28 mouse cellular contexts compared by ENCODE assay signal in genomic region chr8:112049984-112050383, GRCm38 (mm10). TPM values are rescaled to one million over a fixed set of nuclear protein-coding genes. Genes with fewer than 3 reads are reported as not detected.
DNase-seq lines count a peak whose midpoint lies in the region; ATAC-seq and TF ChIP-seq lines count a peak whose summit lies in the region.
"Had no signal": no experiment of that assay in that cellular context is flagged by ENCODE, and none has a peak within 500 bp of the region (broad histone marks: within the 10 kb centered on the region; RNA-seq: fewer than 3 reads in every experiment).

No protein-coding gene starts in this region.

- 0 out of 2 replicates have a peak, but pooled peaks have one; percentile 8 for TF ChIP-seq CTCF in heart, adult 2 months (IDR thresholded peaks at IDR 0.05)
- TF ChIP-seq CTCF in liver, postnatal 0 days (IDR thresholded peaks at IDR 0.05; ENCODE audit: low read depth) = peak; percentile 26
- peak; percentile 42 for TF ChIP-seq CTCF in Patski (IDR thresholded peaks at IDR 0.05)

- H3K9me3 ChIP-seq in liver, postnatal 0 days (ENCODE audit: low read length) = no peaks in the 10 kb centered on the region
- H3K9me3 ChIP-seq in liver, embryonic 12.5 days (replicated peaks) = no peaks in the 10 kb centered on the region
- H3K9me3 ChIP-seq: embryonic facial prominence, embryonic 15.5 days; heart, embryonic 13.5 days; hindbrain, embryonic 15.5 days; limb, embryonic 15.5 days; lung, embryonic 15.5 days; neural tube, embryonic 12.5 days had no signal

- no peak for ATAC-seq in liver, postnatal 0 days
- ATAC-seq in liver, embryonic 12.5 days = no peak
- no peak for ATAC-seq in Patski

- no peak for DNase-seq in heart, adult 2 months
- DNase-seq in heart, postnatal 10 days = no peak
- DNase-seq in liver, postnatal 0 days = no peak
- DNase-seq in Patski (ENCODE audit: low read depth, low spot score) = no peak
- DNase-seq in testis, postnatal 14 days (ENCODE audit: low spot score) = peak; percentile 53
- DNase-seq in kidney, postnatal 36 days = no peak
- DNase-seq: cerebellum, adult 2 months; cerebellum, postnatal 36 days; gastrocnemius, postnatal 10 days; heart, adult 11 months; heart, postnatal 36 days; kidney, adult 18-20 months; kidney, postnatal 4 days; layer of hippocampus, postnatal 36 days; right cerebral cortex, adult 18-20 months; thymus, postnatal 4 days had no signal

- no peak overlapping the region for H3K4me3 ChIP-seq in heart, adult 2 months
- H3K4me3 ChIP-seq in liver, postnatal 0 days (ENCODE audit: low read depth, low read length) = no peak overlapping the region
- no peak overlapping the region for H3K4me3 ChIP-seq in liver, embryonic 12.5 days
- H3K4me3 ChIP-seq: embryonic facial prominence, embryonic 15.5 days; heart, embryonic 13.5 days; hindbrain, embryonic 15.5 days; limb, embryonic 15.5 days; lung, embryonic 15.5 days; neural tube, embryonic 12.5 days had no signal

- H3K9ac ChIP-seq in heart, adult 2 months (ENCODE audit: low read depth, low read length) = no peak overlapping the region
- no peak overlapping the region for H3K9ac ChIP-seq in liver, postnatal 0 days (replicated peaks)
- no peak overlapping the region for H3K9ac ChIP-seq in liver, embryonic 12.5 days
- H3K9ac ChIP-seq: embryonic facial prominence, embryonic 15.5 days; heart, embryonic 13.5 days; hindbrain, embryonic 15.5 days; limb, embryonic 15.5 days; lung, embryonic 15.5 days; neural tube, embryonic 12.5 days had no signal

- POLR2A ChIA-PET in Patski (lab: Charles Lee) = no interaction called here

- H3K27me3 ChIP-seq in heart, adult 2 months (ENCODE audit: control insufficient read depth, insufficient read depth, low read length) = no peaks in the 10 kb centered on the region
- no peaks in the 10 kb centered on the region for H3K27me3 ChIP-seq in liver, postnatal 0 days (ENCODE audit: insufficient read depth, low read length)
- no peaks in the 10 kb centered on the region for H3K27me3 ChIP-seq in liver, embryonic 12.5 days (replicated peaks)
- peaks cover 33% of the 10 kb centered on the region for H3K27me3 ChIP-seq in Patski
- H3K27me3 ChIP-seq: embryonic facial prominence, embryonic 15.5 days; heart, embryonic 13.5 days; hindbrain, embryonic 15.5 days; limb, embryonic 15.5 days; lung, embryonic 15.5 days; neural tube, embryonic 12.5 days had no signal

- no peak overlapping the region for H3K4me2 ChIP-seq in liver, postnatal 0 days (ENCODE audit: low read depth, low read length)
- no peak overlapping the region for H3K4me2 ChIP-seq in liver, embryonic 12.5 days
- H3K4me2 ChIP-seq: embryonic facial prominence, embryonic 15.5 days; heart, embryonic 13.5 days; hindbrain, embryonic 15.5 days; limb, embryonic 15.5 days; lung, embryonic 15.5 days; midbrain, embryonic 11.5 days; neural tube, embryonic 12.5 days had no signal

- in situ Hi-C loops in Patski (cut with MboI; ENCODE audit: low pct_unique_long_range_greater_than_20kb) = loop anchor here (25.0 kb wide), 1 partner anchor 1937 kb away; no protein-coding TSS in a partner anchor

- 74% methylated on average over 6 of the region's 6 CpGs for WGBS in heart, adult 2 months
- 65% methylated on average over 6 of the region's 6 CpGs for WGBS in liver, postnatal 0 days (ENCODE audit: insufficient replicate concordance)
- 68% methylated on average over 6 of the region's 6 CpGs for WGBS in liver, embryonic 12.5 days (ENCODE audit: insufficient replicate concordance)

- no peak for TF ChIP-seq EP300 in heart, adult 2 months (IDR thresholded peaks at IDR 0.05; ENCODE audit: insufficient read depth, low read depth, low read length)
- TF ChIP-seq EP300 in liver, postnatal 0 days (IDR thresholded peaks at IDR 0.05; ENCODE audit: low read depth) = no peak

- TF ChIP-seq POLR2A in heart, adult 2 months (IDR thresholded peaks at IDR 0.05; ENCODE audit: insufficient read depth, low read depth, low read length) = no peak

- H3K79me2 ChIP-seq in heart, adult 2 months (replicated peaks; ENCODE audit: control insufficient read depth, insufficient read depth, low read length) = no peaks in the 10 kb centered on the region

- H3K36me3 ChIP-seq in heart, adult 2 months (ENCODE audit: control insufficient read depth, insufficient read depth, low read length) = no peaks in the 10 kb centered on the region
- H3K36me3 ChIP-seq in liver, postnatal 0 days (replicated peaks; ENCODE audit: insufficient read depth, low read length) = no peaks in the 10 kb centered on the region
- H3K36me3 ChIP-seq in liver, embryonic 12.5 days = no peaks in the 10 kb centered on the region
- H3K36me3 ChIP-seq: embryonic facial prominence, embryonic 15.5 days; heart, embryonic 13.5 days; hindbrain, embryonic 15.5 days; limb, embryonic 15.5 days; lung, embryonic 15.5 days; neural tube, embryonic 12.5 days had no signal

- H3K27ac ChIP-seq in heart, adult 2 months = no peak overlapping the region
- H3K27ac ChIP-seq in liver, postnatal 0 days (ENCODE audit: low read depth) = no peak overlapping the region
- H3K27ac ChIP-seq in liver, embryonic 12.5 days = no peak overlapping the region
- H3K27ac ChIP-seq: embryonic facial prominence, embryonic 15.5 days; heart, embryonic 13.5 days; hindbrain, embryonic 15.5 days; limb, embryonic 15.5 days; lung, embryonic 15.5 days; neural tube, embryonic 12.5 days had no signal

- intact Hi-C loops in heart, adult 2 months (cut with DNase I) = loop anchor here (5.0 kb wide), 3 partner anchors 922 to 1582 kb away; no protein-coding TSS in a partner anchor
- intact Hi-C loops in heart, postnatal 10 days (cut with DNase I) = no loop called here

- CTCF ChIA-PET in Patski (lab: Charles Lee) = no interaction called here

- no peaks in the 10 kb centered on the region for H3K4me1 ChIP-seq in heart, adult 2 months (ENCODE audit: control insufficient read depth, insufficient read depth, low read length)
- no peaks in the 10 kb centered on the region for H3K4me1 ChIP-seq in liver, postnatal 0 days (ENCODE audit: insufficient read depth)
- no peaks in the 10 kb centered on the region for H3K4me1 ChIP-seq in liver, embryonic 12.5 days
- H3K4me1 ChIP-seq: embryonic facial prominence, embryonic 15.5 days; heart, embryonic 13.5 days; hindbrain, embryonic 15.5 days; limb, embryonic 15.5 days; lung, embryonic 15.5 days; neural tube, embryonic 12.5 days had no signal

RNA-seq across cellular contexts. Expression of gene Gm6793, which starts 35.1 kb away (rescaled TPM):
- not detected for total RNA-seq in heart, adult 2 months (2021)
- polyA plus RNA-seq in heart, adult 2 months (2012; rRNA removed) = not detected in 2 replicates
- under 1 TPM in 1 of 2 experiments, not detected in 1; 0.17 TPM for total RNA-seq in heart, postnatal 10 days (2021)
- 0.28 TPM in 1 of 2 replicates, not detected in the other for polyA plus RNA-seq in liver, postnatal 0 days (2015; fragmentation: Nextera tagmentation; extraction: Ambion mirVana)
- polyA plus RNA-seq in liver, embryonic 12.5 days (2016; fragmentation: Nextera tagmentation; extraction: Ambion mirVana) = not detected in 2 replicates
- polyA plus RNA-seq in Patski (2021) = 0.76 TPM
- total RNA-seq: adrenal gland, postnatal 4 days; ES-E14; gastrocnemius, postnatal 10 days; heart, postnatal 36 days; layer of hippocampus, postnatal 36 days; left cerebral cortex, postnatal 36 days had no signal
- polyA plus RNA-seq: cerebellum, adult 2 months; small intestine, adult 2 months had no signal

RNA-seq across cellular contexts. Expression of gene Terf2ip, which starts 38.8 kb away (rescaled TPM):
- 10 to 100 TPM; 10.7 to 10.8 TPM for total RNA-seq in heart, adult 2 months (2021)
- 5.3 and 8.2 TPM in 2 replicates for polyA plus RNA-seq in heart, adult 2 months (2012; rRNA removed)
- total RNA-seq in heart, postnatal 10 days (2021) = 10 to 100 TPM; 12.8 to 13.6 TPM
- 5.1 and 5.4 TPM in 2 replicates for polyA plus RNA-seq in liver, postnatal 0 days (2015; fragmentation: Nextera tagmentation; extraction: Ambion mirVana)
- polyA plus RNA-seq in liver, embryonic 12.5 days (2016; fragmentation: Nextera tagmentation; extraction: Ambion mirVana) = 9.8 and 10.8 TPM in 2 replicates
- polyA plus RNA-seq in Patski (2021) = 24.2 TPM

RNA-seq across cellular contexts. Expression of gene Kars, which starts 38.9 kb away (rescaled TPM):
- total RNA-seq in heart, adult 2 months (2021) = 100 to 1,000 TPM; 100 to 111 TPM
- 46.0 and 67.2 TPM in 2 replicates for polyA plus RNA-seq in heart, adult 2 months (2012; rRNA removed)
- total RNA-seq in heart, postnatal 10 days (2021) = 10 to 100 TPM; 91.1 to 95.3 TPM
- 47.5 and 48.2 TPM in 2 replicates for polyA plus RNA-seq in liver, postnatal 0 days (2015; fragmentation: Nextera tagmentation; extraction: Ambion mirVana)
- polyA plus RNA-seq in liver, embryonic 12.5 days (2016; fragmentation: Nextera tagmentation; extraction: Ambion mirVana) = 162 and 163 TPM in 2 replicates
- 149 TPM for polyA plus RNA-seq in Patski (2021)

RNA-seq across cellular contexts. Expression of gene Adat1, which starts 57.9 kb away (rescaled TPM):
- total RNA-seq in heart, adult 2 months (2021) = 1 to 10 TPM; 1.8 to 2.0 TPM
- 1.8 and 3.2 TPM in 2 replicates for polyA plus RNA-seq in heart, adult 2 months (2012; rRNA removed)
- 1 to 10 TPM; 1.7 to 2.1 TPM for total RNA-seq in heart, postnatal 10 days (2021)
- polyA plus RNA-seq in liver, postnatal 0 days (2015; fragmentation: Nextera tagmentation; extraction: Ambion mirVana) = 1.8 and 2.1 TPM in 2 replicates
- 6.9 and 7.3 TPM in 2 replicates for polyA plus RNA-seq in liver, embryonic 12.5 days (2016; fragmentation: Nextera tagmentation; extraction: Ambion mirVana)
- 7.0 TPM for polyA plus RNA-seq in Patski (2021)
